Mouse (Mus musculus) ovary, adult 2 months (tissue): Measurements from ENCODE around the gene CT030661.1. TPM values are rescaled to one million over a fixed set of nuclear protein-coding genes. Genes with fewer than 3 reads are reported as not detected.

ENCODE experiments used
- polyA plus RNA-seq: library from polyadenylated mRNA; depleted of rRNA; stranded (reverse); fragments of >200 nt; gene quantifications from 2 replicates; pipeline ENCODE4 v1.2.3, GENCODE M21; 2012; rRNA removed

The CT030661.1 gene
- polyA plus RNA-seq: 0.35 and 0.36 TPM in 2 replicates

DNA sequence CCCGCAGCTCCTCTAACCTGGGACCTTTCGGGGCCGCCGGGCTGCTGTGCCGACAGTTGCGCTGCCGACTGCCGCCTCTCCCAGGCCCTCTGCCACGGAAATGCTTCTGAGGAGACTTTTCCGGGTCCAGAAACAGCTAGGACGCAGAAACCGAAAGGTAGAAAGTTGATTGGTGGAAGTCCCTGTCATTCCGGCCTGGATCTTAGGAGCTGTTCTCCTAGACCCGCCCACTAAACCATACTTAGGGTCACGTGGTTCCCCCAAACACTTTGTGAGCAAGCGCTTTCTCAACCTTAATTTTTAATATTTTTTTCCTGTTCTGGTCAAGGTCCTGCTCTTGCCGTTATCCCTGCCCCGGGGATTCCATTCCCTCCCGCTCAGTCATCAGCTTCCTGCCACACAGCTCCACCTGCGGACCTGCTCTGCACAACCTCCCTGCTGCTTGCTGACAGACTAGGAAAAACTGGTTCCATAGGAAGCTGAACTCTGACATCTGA lies at the start of gene CT030661.1:
Gene CT030661.1, minus strand, starts transcription at position 108 of the 497 bp plus-strand sequence.

DNA sequence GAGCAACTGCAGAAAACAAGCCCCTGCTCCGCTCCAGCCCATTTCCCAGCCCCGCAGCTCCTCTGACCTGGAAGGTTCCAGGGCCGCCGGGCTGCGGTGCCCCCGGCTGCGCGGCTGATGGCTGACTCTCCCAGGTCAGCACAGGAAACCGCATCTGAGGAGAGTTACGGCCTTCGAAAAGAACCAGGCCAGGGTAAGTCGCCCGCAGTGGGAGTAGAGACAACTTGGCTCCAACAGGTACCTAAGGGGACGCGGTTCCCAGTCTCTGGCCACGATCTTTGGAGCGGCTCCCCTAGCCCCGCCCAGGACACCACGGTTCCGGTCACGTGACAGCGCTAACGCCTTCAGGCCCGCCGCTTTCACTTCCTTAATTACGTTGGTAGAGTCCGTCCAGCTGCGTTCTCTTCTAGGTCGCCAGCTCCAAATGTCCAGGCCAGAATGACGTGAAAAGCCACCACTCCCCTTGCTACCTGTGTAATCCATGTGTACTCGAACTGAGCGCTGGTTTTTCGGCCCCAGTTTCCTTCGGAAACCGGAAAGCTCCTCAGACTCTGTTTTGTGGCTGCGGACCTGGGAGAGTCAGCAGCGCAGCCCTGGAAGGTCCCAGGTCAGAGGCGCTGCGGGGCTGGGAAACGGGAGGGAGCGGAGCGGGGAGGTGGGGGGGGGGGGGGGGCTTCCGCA lies 46.6 kb upstream of the CT030661.1 start, which contains the start of the genes Zfp944 and Zfp758:
Gene Zfp944, minus strand, starts transcription at position 300 of the 681 bp plus-strand sequence.
Gene Zfp758, plus strand, starts transcription at position 353 of the 681 bp plus-strand sequence.

Other genes with a start within 250 kb of the CT030661.1 start
- 0.05 and 0.08 TPM in 2 replicates for gene Zfp947, start 148.6 kb downstream of the CT030661.1 start, polyA plus RNA-seq
- 0.06 and 0.07 TPM in 2 replicates for gene Zfp994, start 89.2 kb downstream of the CT030661.1 start, polyA plus RNA-seq
- gene Zfp944, start 46.6 kb upstream of the CT030661.1 start, polyA plus RNA-seq: 2.2 and 3.1 TPM in 2 replicates
- gene Zfp758, start 46.6 kb upstream of the CT030661.1 start, polyA plus RNA-seq: 0.24 and 0.37 TPM in 2 replicates
- 0.68 and 1.5 TPM in 2 replicates for gene Zfp946, start 109.4 kb upstream of the CT030661.1 start, polyA plus RNA-seq